Mouse (Mus musculus): Measurements from ENCODE around the gene Zfp444. TPM values are rescaled to one million over a fixed set of nuclear protein-coding genes. Genes with fewer than 3 reads are reported as not detected.

The Zfp444 gene
- total and polyA plus RNA-seq, 2 experiments from 2014 or later, result 78.6 to 86.4 TPM

DNA sequence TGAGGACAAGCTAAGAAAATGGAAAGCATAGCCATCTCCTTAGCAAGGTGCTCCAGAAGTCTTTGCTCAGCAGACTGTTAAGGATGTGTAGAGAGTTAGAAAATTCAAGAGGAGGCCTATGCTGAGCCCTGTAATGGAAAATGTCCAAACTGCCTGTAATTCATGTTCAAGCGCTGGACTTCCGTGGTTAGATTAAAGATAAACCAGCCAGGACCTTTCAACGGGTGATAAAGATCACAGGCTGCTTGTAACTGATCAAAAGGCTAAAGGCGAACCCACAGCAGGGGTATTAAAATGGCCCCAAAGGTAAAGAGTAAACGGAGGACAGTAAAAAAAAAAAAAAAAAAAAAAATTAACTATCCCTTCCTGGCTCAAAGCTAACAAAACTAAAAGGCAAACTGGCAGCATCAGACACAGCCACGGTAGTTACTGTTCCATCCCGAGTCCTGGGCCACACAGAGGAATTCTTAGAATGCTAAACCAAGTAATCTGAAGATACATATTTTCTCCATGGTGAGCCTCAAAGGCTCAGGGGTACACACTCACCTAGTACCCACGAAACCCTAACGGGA, 15.0 kb upstream of the Zfp444 start:
- peaks cover 5% of the 10 kb centered on the region; the same call in 1 of the 2 replicates for H3K4me1 ChIP-seq (ENCODE audit: insufficient read depth, low read length)
- no peaks in the 10 kb centered on the region for H3K36me3 ChIP-seq (ENCODE audit: insufficient read depth, low read length)
- WGBS, result 73% methylated on average over 9 of the region's 9 CpGs
- DNase-seq (ENCODE audit: low spot score), result no peak
- 0 out of 2 replicates have a peak overlapping the region, but pooled peaks have one; percentile 93 for H3K27ac ChIP-seq (ENCODE audit: low read depth, low read length)
- no peak for ATAC-seq (ENCODE audit: low FRiP score)
- H3K27me3 ChIP-seq (ENCODE audit: insufficient read depth, low read length), result no peaks in the 10 kb centered on the region
- TF ChIP-seq CTCF (IDR thresholded peaks at IDR 0.05), result no peak
- H3K9ac ChIP-seq (replicated peaks; ENCODE audit: low read length, poor library complexity, severe bottlenecking), result 0 out of 2 replicates have a peak overlapping the region, but pooled peaks have one; percentile 62
- H3K4me3 ChIP-seq (ENCODE audit: low read depth, low read length), result peak overlapping the region; percentile 86
- H3K4me2 ChIP-seq (ENCODE audit: low read depth, low read length, poor library complexity, severe bottlenecking), result peak overlapping the region; percentile 94
- no peaks in the 10 kb centered on the region for H3K9me3 ChIP-seq (ENCODE audit: low read length)

DNA sequence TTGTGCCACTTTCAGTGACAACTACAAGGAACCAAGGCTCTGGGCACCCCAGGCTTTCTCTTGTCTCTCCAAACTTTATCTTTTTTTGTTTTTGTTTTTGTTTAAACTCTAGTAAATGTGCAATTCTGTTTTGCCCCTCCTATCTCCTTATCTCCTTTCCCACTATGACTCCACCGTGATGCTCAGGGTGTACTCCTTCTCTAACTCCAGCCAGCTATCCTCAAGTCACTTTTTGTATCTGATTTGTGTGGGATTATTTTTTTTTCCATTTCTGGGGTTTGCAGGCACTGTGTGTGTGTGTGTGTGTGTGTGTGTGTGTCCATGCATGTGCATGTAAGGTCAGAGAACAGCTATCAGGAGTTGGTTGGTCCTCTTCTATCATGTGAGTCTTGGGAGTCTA, 14.5 kb upstream of the Zfp444 start:
- WGBS, result 89% methylated on average over 1 of the region's 1 CpGs
- DNase-seq (ENCODE audit: low spot score), result no peak
- Histone ChIP-seq H3K4me3 (ENCODE audit: low read depth, low read length) (no peak overlapping the region), H3K27me3 (ENCODE audit: insufficient read depth, low read length) (0 out of 2 replicates have a peak, but pooled peaks cover 3% of the 10 kb centered on the region), H3K4me1 (ENCODE audit: insufficient read depth, low read length) (peaks cover 5% of the 10 kb centered on the region; the same call in 1 of the 2 replicates), H3K36me3 (ENCODE audit: insufficient read depth, low read length) (no peaks in the 10 kb centered on the region), H3K9me3 (ENCODE audit: low read length) (no peaks in the 10 kb centered on the region), H3K27ac (ENCODE audit: low read depth, low read length) (no peak overlapping the region), H3K9ac (replicated peaks; ENCODE audit: low read length, poor library complexity, severe bottlenecking) (no peak overlapping the region), H3K4me2 (ENCODE audit: low read depth, low read length, poor library complexity, severe bottlenecking) (no peak overlapping the region)
- TF ChIP-seq CTCF (IDR thresholded peaks at IDR 0.05), result no peak
- no peak for ATAC-seq (ENCODE audit: low FRiP score)

DNA sequence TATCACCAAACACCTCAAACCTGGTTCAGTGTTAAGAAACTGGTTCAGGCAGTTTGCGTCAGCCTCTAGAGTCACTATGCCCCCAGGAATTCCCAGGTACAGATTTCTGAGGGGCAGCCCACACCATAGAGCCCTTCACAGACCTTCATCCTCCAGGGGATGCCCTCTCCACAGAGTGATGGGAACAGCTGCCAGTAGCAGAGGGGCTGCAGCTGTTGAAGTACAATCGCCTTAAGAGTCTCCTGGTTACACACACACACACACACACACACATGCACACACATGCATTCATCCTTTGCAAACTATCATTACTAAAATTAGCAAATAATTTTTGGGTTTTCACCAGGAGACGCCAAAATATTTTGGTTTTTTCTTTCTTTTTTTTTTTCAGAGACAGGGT, 12.4 kb upstream of the Zfp444 start:
- no peak for TF ChIP-seq CTCF (IDR thresholded peaks at IDR 0.05)
- no peaks in the 10 kb centered on the region for H3K36me3 ChIP-seq (ENCODE audit: insufficient read depth, low read length)
- ATAC-seq (ENCODE audit: low FRiP score), result no peak
- 88% methylated on average over 3 of the region's 3 CpGs for WGBS
- no peak for DNase-seq (ENCODE audit: low spot score)
- no peak overlapping the region for H3K4me3 ChIP-seq (ENCODE audit: low read depth, low read length)
- no peak overlapping the region for H3K9ac ChIP-seq (replicated peaks; ENCODE audit: low read length, poor library complexity, severe bottlenecking)
- no peaks in the 10 kb centered on the region for H3K4me1 ChIP-seq (ENCODE audit: insufficient read depth, low read length)
- H3K4me2 ChIP-seq (ENCODE audit: low read depth, low read length, poor library complexity, severe bottlenecking), result no peak overlapping the region
- H3K9me3 ChIP-seq (ENCODE audit: low read length), result no peaks in the 10 kb centered on the region
- H3K27ac ChIP-seq (ENCODE audit: low read depth, low read length), result no peak overlapping the region
- H3K27me3 ChIP-seq (ENCODE audit: insufficient read depth, low read length), result 0 out of 2 replicates have a peak, but pooled peaks cover 3% of the 10 kb centered on the region

DNA sequence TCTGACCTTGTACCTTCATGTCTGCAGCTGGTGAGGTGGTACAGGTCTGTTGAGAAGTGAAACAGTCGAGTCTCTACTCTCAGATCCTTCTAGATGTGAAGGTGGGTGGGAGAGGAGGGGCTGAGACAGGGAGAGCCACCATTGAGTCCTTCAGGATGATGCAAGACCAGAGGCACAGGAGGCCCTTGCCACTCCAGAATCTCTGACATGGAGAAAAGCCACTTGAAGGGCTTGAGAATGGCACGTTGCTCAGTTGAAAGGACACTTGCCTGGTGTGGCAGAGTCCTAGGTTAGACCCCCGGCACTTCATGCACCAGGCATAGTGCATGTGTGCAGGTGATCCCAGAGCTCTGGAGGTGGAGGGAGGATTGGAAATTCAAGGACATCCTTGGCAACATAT, 10.5 kb upstream of the Zfp444 start:
- H3K4me3 ChIP-seq (ENCODE audit: low read depth, low read length), result no peak overlapping the region
- no peak overlapping the region for H3K27ac ChIP-seq (ENCODE audit: low read depth, low read length)
- no peak overlapping the region for H3K9ac ChIP-seq (replicated peaks; ENCODE audit: low read length, poor library complexity, severe bottlenecking)
- no peaks in the 10 kb centered on the region for H3K9me3 ChIP-seq (ENCODE audit: low read length)
- no peak overlapping the region for H3K4me2 ChIP-seq (ENCODE audit: low read depth, low read length, poor library complexity, severe bottlenecking)
- no peaks in the 10 kb centered on the region for H3K4me1 ChIP-seq (ENCODE audit: insufficient read depth, low read length)
- ATAC-seq (ENCODE audit: low FRiP score) (no peak), DNase-seq (ENCODE audit: low spot score) (no peak)
- 55% methylated on average over 3 of the region's 3 CpGs for WGBS
- H3K36me3 ChIP-seq (ENCODE audit: insufficient read depth, low read length), result no peaks in the 10 kb centered on the region
- TF ChIP-seq CTCF (IDR thresholded peaks at IDR 0.05), result no peak
- 0 out of 2 replicates have a peak, but pooled peaks cover 3% of the 10 kb centered on the region for H3K27me3 ChIP-seq (ENCODE audit: insufficient read depth, low read length)

DNA sequence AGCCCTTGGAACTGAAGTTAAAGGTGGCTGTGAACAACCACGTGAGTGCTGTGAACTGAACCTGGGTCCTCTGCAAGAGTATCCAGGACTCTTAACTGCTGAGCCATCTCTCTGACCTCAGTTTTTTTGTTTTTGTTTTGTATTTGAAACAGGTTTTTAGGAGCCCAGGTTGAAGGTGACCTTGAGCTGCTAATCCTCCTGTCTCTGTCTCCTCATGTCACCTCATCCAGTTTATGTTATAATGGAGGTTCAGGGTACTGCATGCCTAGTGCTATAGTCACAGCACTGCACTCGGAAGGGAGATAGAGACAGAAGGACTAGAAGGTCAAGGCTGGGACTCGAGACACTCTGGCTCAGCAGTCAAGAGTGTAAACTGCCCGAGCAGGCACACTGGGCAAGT, 9.9 kb upstream of the Zfp444 start:
- Histone ChIP-seq H3K4me2 (ENCODE audit: low read depth, low read length, poor library complexity, severe bottlenecking) (no peak overlapping the region), H3K27ac (ENCODE audit: low read depth, low read length) (no peak overlapping the region), H3K4me1 (ENCODE audit: insufficient read depth, low read length) (no peaks in the 10 kb centered on the region), H3K9me3 (ENCODE audit: low read length) (no peaks in the 10 kb centered on the region), H3K36me3 (ENCODE audit: insufficient read depth, low read length) (no peaks in the 10 kb centered on the region), H3K4me3 (ENCODE audit: low read depth, low read length) (no peak overlapping the region), H3K9ac (replicated peaks; ENCODE audit: low read length, poor library complexity, severe bottlenecking) (no peak overlapping the region), H3K27me3 (ENCODE audit: insufficient read depth, low read length) (0 out of 2 replicates have a peak, but pooled peaks cover 3% of the 10 kb centered on the region)
- TF ChIP-seq CTCF (IDR thresholded peaks at IDR 0.05), result no peak
- 77% methylated on average over 4 of the region's 4 CpGs for WGBS
- ATAC-seq (ENCODE audit: low FRiP score) (no peak), DNase-seq (ENCODE audit: low spot score) (no peak)

DNA sequence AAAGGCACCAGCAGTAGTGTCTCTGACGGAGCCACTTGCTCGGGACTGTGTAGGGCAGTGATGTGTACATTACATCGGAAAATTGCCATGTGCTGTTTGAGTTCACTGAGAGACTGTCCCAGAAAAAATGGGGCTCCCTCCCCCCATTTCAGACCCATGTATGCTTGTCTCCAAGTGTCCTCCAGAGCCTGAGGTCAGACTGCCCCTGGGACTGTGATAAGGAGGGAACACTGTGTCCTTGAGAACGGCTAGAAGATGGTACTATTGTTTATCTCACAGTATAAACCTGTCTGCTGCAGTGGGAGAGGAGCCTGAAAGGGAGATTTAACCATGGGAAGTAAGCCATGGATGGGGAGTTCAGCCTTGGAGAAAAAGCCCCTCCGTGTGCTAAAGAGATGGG, 7.4 kb upstream of the Zfp444 start:
- Histone ChIP-seq H3K4me3 (ENCODE audit: low read depth, low read length) (no peak overlapping the region), H3K27me3 (ENCODE audit: insufficient read depth, low read length) (0 out of 2 replicates have a peak, but pooled peaks cover 3% of the 10 kb centered on the region), H3K9me3 (ENCODE audit: low read length) (no peaks in the 10 kb centered on the region), H3K4me1 (ENCODE audit: insufficient read depth, low read length) (no peaks in the 10 kb centered on the region), H3K36me3 (ENCODE audit: insufficient read depth, low read length) (no peaks in the 10 kb centered on the region), H3K27ac (ENCODE audit: low read depth, low read length) (no peak overlapping the region), H3K4me2 (ENCODE audit: low read depth, low read length, poor library complexity, severe bottlenecking) (no peak overlapping the region), H3K9ac (replicated peaks; ENCODE audit: low read length, poor library complexity, severe bottlenecking) (no peak overlapping the region)
- 67% methylated on average over 5 of the region's 5 CpGs for WGBS
- ATAC-seq (ENCODE audit: low FRiP score) (no peak), DNase-seq (ENCODE audit: low spot score) (no peak)
- TF ChIP-seq CTCF (IDR thresholded peaks at IDR 0.05), result no peak
